Mouse (Mus musculus): Measurements from ENCODE around the gene Dusp2. TPM values are rescaled to one million over a fixed set of nuclear protein-coding genes. Genes with fewer than 3 reads are reported as not detected.

The Dusp2 gene
- polyA plus RNA-seq, 1 experiment = 163 TPM

GRCm38 (mm10) chr2:127335078-127335541 is 849 bp upstream of the Dusp2 start:
- H3K4me1 ChIP-seq (replicated peaks; ENCODE audit: control insufficient read depth, insufficient read depth, low read length) = peaks cover 49% of the 10 kb centered on the region
- WGBS = 3% methylated on average over 11 of the region's 11 CpGs
- H3K4me3 ChIP-seq (ENCODE audit: control insufficient read depth, insufficient read depth, low read length) = peak overlapping the region; percentile 25
- peak overlapping the region; percentile 97 for H3K27ac ChIP-seq (ENCODE audit: control insufficient read depth, insufficient read depth, low read length)
- peaks cover 15% of the 10 kb centered on the region; the same call in 1 of the 2 replicates for H3K36me3 ChIP-seq (ENCODE audit: control insufficient read depth, insufficient read depth, low read length)
- TF ChIP-seq CTCF (IDR thresholded peaks at IDR 0.05; ENCODE audit: borderline replicate concordance, control insufficient read depth, extremely low read depth, insufficient read depth, low read length, poor library complexity) (0 out of 2 replicates have a peak, but pooled peaks have one; percentile 49), POLR2A (IDR thresholded peaks at IDR 0.05; ENCODE audit: control insufficient read depth, extremely low read depth, insufficient read depth, low read length, poor library complexity) (0 out of 2 replicates have a peak, but pooled peaks have one; percentile 19)
- H3K27me3 ChIP-seq (ENCODE audit: control insufficient read depth, insufficient read depth, low read length) = no peaks in the 10 kb centered on the region
- peak; percentile 90 for DNase-seq

- under 1% methylated on average over 33 of the region's 33 CpGs for WGBS
- Histone ChIP-seq H3K4me3 (ENCODE audit: control insufficient read depth, insufficient read depth, low read length) (peak overlapping the region; percentile 85), H3K36me3 (ENCODE audit: control insufficient read depth, insufficient read depth, low read length) (peaks cover 15% of the 10 kb centered on the region; the same call in 1 of the 2 replicates), H3K27me3 (ENCODE audit: control insufficient read depth, insufficient read depth, low read length) (no peaks in the 10 kb centered on the region), H3K27ac (ENCODE audit: control insufficient read depth, insufficient read depth, low read length) (peak overlapping the region; percentile 97), H3K4me1 (replicated peaks; ENCODE audit: control insufficient read depth, insufficient read depth, low read length) (peaks cover 49% of the 10 kb centered on the region)
- no peak for TF ChIP-seq POLR2A (IDR thresholded peaks at IDR 0.05; ENCODE audit: control insufficient read depth, extremely low read depth, insufficient read depth, low read length, poor library complexity)
- TF ChIP-seq CTCF (IDR thresholded peaks at IDR 0.05; ENCODE audit: borderline replicate concordance, control insufficient read depth, extremely low read depth, insufficient read depth, low read length, poor library complexity) = 0 out of 2 replicates have a peak, but pooled peaks have one; percentile 4
- DNase-seq = no peak
Measured at GRCm38 (mm10) chr2:127336497-127336832, 506 bp downstream of the Dusp2 start.

GRCm38 (mm10) chr2:127336885-127337284 is 926 bp downstream of the Dusp2 start:
- no peak for DNase-seq
- TF ChIP-seq POLR2A (IDR thresholded peaks at IDR 0.05; ENCODE audit: control insufficient read depth, extremely low read depth, insufficient read depth, low read length, poor library complexity) (no peak), CTCF (IDR thresholded peaks at IDR 0.05; ENCODE audit: borderline replicate concordance, control insufficient read depth, extremely low read depth, insufficient read depth, low read length, poor library complexity) (no peak)
- H3K27ac ChIP-seq (ENCODE audit: control insufficient read depth, insufficient read depth, low read length) = peak overlapping the region; percentile 97
- no peaks in the 10 kb centered on the region for H3K27me3 ChIP-seq (ENCODE audit: control insufficient read depth, insufficient read depth, low read length)
- WGBS = 4% methylated on average over 5 of the region's 5 CpGs
- H3K4me1 ChIP-seq (replicated peaks; ENCODE audit: control insufficient read depth, insufficient read depth, low read length) = peaks cover 47% of the 10 kb centered on the region
- peak overlapping the region; percentile 85 for H3K4me3 ChIP-seq (ENCODE audit: control insufficient read depth, insufficient read depth, low read length)
- peaks cover 15% of the 10 kb centered on the region; the same call in 1 of the 2 replicates for H3K36me3 ChIP-seq (ENCODE audit: control insufficient read depth, insufficient read depth, low read length)

- Histone ChIP-seq H3K27me3 (ENCODE audit: control insufficient read depth, insufficient read depth, low read length) (no peaks in the 10 kb centered on the region), H3K27ac (ENCODE audit: control insufficient read depth, insufficient read depth, low read length) (peak overlapping the region; percentile 97), H3K4me3 (ENCODE audit: control insufficient read depth, insufficient read depth, low read length) (peak overlapping the region; percentile 85), H3K36me3 (ENCODE audit: control insufficient read depth, insufficient read depth, low read length) (peaks cover 15% of the 10 kb centered on the region; the same call in 1 of the 2 replicates), H3K4me1 (replicated peaks; ENCODE audit: control insufficient read depth, insufficient read depth, low read length) (peaks cover 40% of the 10 kb centered on the region)
- 3% methylated on average over 11 of the region's 11 CpGs for WGBS
- no peak for TF ChIP-seq CTCF (IDR thresholded peaks at IDR 0.05; ENCODE audit: borderline replicate concordance, control insufficient read depth, extremely low read depth, insufficient read depth, low read length, poor library complexity)
- peak; percentile 78 for DNase-seq
Measured at GRCm38 (mm10) chr2:127337531-127337930, 1.6 kb downstream of the Dusp2 start.

GRCm38 (mm10) chr2:127338012-127338411 is 2.1 kb downstream of the Dusp2 start:
- 15% methylated on average over 7 of the region's 7 CpGs for WGBS
- H3K27ac ChIP-seq (ENCODE audit: control insufficient read depth, insufficient read depth, low read length) = peak overlapping the region; percentile 97; the same call in 1 of the 2 replicates
- TF ChIP-seq POLR2A (IDR thresholded peaks at IDR 0.05; ENCODE audit: control insufficient read depth, extremely low read depth, insufficient read depth, low read length, poor library complexity) (no peak), CTCF (IDR thresholded peaks at IDR 0.05; ENCODE audit: borderline replicate concordance, control insufficient read depth, extremely low read depth, insufficient read depth, low read length, poor library complexity) (no peak)
- H3K36me3 ChIP-seq (ENCODE audit: control insufficient read depth, insufficient read depth, low read length) = peaks cover 15% of the 10 kb centered on the region; the same call in 1 of the 2 replicates
- H3K27me3 ChIP-seq (ENCODE audit: control insufficient read depth, insufficient read depth, low read length) = no peaks in the 10 kb centered on the region
- peak overlapping the region; percentile 85 for H3K4me3 ChIP-seq (ENCODE audit: control insufficient read depth, insufficient read depth, low read length)
- DNase-seq = peak; percentile 47
- peaks cover 35% of the 10 kb centered on the region for H3K4me1 ChIP-seq (replicated peaks; ENCODE audit: control insufficient read depth, insufficient read depth, low read length)

GRCm38 (mm10) chr2:127338416-127338815 is 2.5 kb downstream of the Dusp2 start, which contains the start of gene Astl:
Gene Astl, plus strand, starts transcription at chr2:127338639.
- WGBS = 16% methylated on average over 4 of the region's 4 CpGs
- Histone ChIP-seq H3K36me3 (ENCODE audit: control insufficient read depth, insufficient read depth, low read length) (peaks cover 15% of the 10 kb centered on the region; the same call in 1 of the 2 replicates), H3K4me3 (ENCODE audit: control insufficient read depth, insufficient read depth, low read length) (peak within 1 kb of the TSS; percentile 85), H3K4me1 (replicated peaks; ENCODE audit: control insufficient read depth, insufficient read depth, low read length) (peaks cover 31% of the 10 kb centered on the region), H3K27ac (ENCODE audit: control insufficient read depth, insufficient read depth, low read length) (peak within 1 kb of the TSS; percentile 97), H3K27me3 (ENCODE audit: control insufficient read depth, insufficient read depth, low read length) (no peaks in the 10 kb centered on the region)
- TF ChIP-seq POLR2A (IDR thresholded peaks at IDR 0.05; ENCODE audit: control insufficient read depth, extremely low read depth, insufficient read depth, low read length, poor library complexity) (no peak), CTCF (IDR thresholded peaks at IDR 0.05; ENCODE audit: borderline replicate concordance, control insufficient read depth, extremely low read depth, insufficient read depth, low read length, poor library complexity) (no peak)
- no peak for DNase-seq

All from thymus, adult 2 months (tissue).